Mouse (Mus musculus): ENCODE data around the gene Mrpl58. TPM values are rescaled to one million over a fixed set of nuclear protein-coding genes. Genes with fewer than 3 reads are reported as not detected.

Mrpl58 gene
- polyA plus RNA-seq, 1 experiment from 2014 or later, result 225 TPM

DNA sequence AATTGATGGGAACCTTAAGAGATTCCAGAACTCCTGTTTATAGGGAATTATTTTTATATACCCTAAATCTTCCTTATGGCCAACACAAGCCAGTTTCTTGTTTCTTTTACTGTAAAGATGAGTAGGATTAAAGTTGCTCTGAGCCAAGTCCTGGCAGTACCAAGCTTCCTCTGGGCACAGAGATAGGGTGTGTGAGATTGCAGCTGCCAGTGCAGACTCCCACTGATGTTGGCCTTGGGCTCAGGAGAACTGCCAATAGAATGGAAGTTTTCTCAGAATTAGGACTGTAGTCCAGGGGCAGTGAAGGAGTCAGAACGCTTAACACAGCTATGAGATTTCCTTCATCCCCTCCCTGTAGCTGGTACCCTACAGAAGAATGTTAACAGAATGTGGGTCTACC lies 17.8 kb downstream of the Mrpl58 start:
- H3K9me3 ChIP-seq (replicated peaks; ENCODE audit: low read length), result no peaks in the 10 kb centered on the region
- peak overlapping the region; percentile 97 for H3K4me2 ChIP-seq (ENCODE audit: low read length)
- H3K27me3 ChIP-seq (ENCODE audit: insufficient read depth, low read length), result no peaks in the 10 kb centered on the region
- peaks cover 18% of the 10 kb centered on the region; the same call in 1 of the 2 replicates for H3K36me3 ChIP-seq (ENCODE audit: insufficient read depth, low read length)
- TF ChIP-seq CTCF (IDR thresholded peaks at IDR 0.05; ENCODE audit: low read depth), result no peak
- whole genome bisulfite sequencing, result 41% methylated on average over 1 of the region's 1 CpGs
- DNase-seq (ENCODE audit: low spot score) (no peak), ATAC-seq (replicated peaks; ENCODE audit: low FRiP score, low read depth) (no peak)
- 0 out of 2 replicates have a peak overlapping the region, but pooled peaks have one; percentile 27 for H3K9ac ChIP-seq (ENCODE audit: low read depth, low read length)
- peaks cover 13% of the 10 kb centered on the region; the same call in 1 of the 2 replicates for H3K4me1 ChIP-seq (replicated peaks; ENCODE audit: insufficient read depth, low read length)
- peak overlapping the region; percentile 98; the same call in 1 of the 2 replicates for H3K4me3 ChIP-seq (replicated peaks; ENCODE audit: low read depth, low read length)
- H3K27ac ChIP-seq, result no peak overlapping the region

GRCm38 (mm10) chr11:115421972-115422371 lies 18.4 kb downstream of the Mrpl58 start:
- Histone ChIP-seq H3K4me2 (ENCODE audit: low read length) (no peak overlapping the region), H3K36me3 (ENCODE audit: insufficient read depth, low read length) (peaks cover 22% of the 10 kb centered on the region; the same call in 1 of the 2 replicates), H3K27me3 (ENCODE audit: insufficient read depth, low read length) (no peaks in the 10 kb centered on the region), H3K4me1 (replicated peaks; ENCODE audit: insufficient read depth, low read length) (peaks cover 13% of the 10 kb centered on the region; the same call in 1 of the 2 replicates), H3K4me3 (replicated peaks; ENCODE audit: low read depth, low read length) (no peak overlapping the region), H3K27ac (no peak overlapping the region), H3K9me3 (replicated peaks; ENCODE audit: low read length) (no peaks in the 10 kb centered on the region), H3K9ac (ENCODE audit: low read depth, low read length) (no peak overlapping the region)
- ATAC-seq (replicated peaks; ENCODE audit: low FRiP score, low read depth), result no peak
- no peak for DNase-seq (ENCODE audit: low spot score)
- no peak for TF ChIP-seq CTCF (IDR thresholded peaks at IDR 0.05; ENCODE audit: low read depth)
- WGBS, result 88% methylated on average over 16 of the region's 16 CpGs

DNA sequence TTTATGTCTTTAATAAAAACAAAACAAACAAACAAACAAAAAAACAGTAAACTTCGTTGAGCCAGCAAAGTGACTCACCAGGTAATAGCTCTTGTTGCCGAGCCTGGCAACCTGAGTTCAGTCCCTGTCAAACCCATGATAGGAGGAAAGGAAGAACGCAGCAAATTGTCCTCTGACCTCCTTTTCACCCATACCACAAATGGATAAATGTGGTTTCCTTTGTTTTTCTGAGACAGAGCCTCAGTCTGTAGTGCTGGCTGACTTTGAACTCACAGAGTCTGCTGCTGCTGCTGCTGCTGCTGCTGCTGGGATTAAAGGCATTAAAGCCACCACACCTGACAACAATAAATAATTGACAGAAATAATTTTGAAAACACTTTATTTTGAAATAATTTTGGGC lies 19.5 kb downstream of the Mrpl58 start:
- no peak overlapping the region for H3K4me3 ChIP-seq (replicated peaks; ENCODE audit: low read depth, low read length)

DNA sequence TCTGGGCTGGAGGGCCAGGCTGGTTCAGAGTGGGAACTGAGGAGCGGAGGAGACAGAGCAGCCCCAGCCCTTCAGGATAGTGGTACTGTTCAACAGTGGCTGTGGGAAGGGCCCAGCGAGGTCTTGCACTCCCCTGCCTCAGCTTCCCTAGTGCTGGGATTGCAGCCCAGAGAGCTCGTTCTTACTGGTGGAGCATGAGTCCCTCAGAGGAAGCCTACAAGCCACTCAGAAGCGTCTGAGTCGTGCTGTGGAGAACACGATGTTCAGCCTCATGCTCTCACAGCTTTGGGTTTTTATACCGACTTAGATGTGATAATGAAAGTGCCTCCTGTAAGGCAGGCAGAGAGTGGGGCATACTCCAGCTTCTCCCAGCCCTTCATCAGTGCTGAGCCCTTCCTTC lies 21.1 kb downstream of the Mrpl58 start:
- WGBS, result 83% methylated on average over 7 of the region's 7 CpGs
- H3K36me3 ChIP-seq (ENCODE audit: insufficient read depth, low read length), result peaks cover 35% of the 10 kb centered on the region
- H3K4me3 ChIP-seq (replicated peaks; ENCODE audit: low read depth, low read length), result no peak overlapping the region
- ATAC-seq (replicated peaks; ENCODE audit: low FRiP score, low read depth) (no peak), DNase-seq (ENCODE audit: low spot score) (no peak)
- no peak overlapping the region for H3K4me2 ChIP-seq (ENCODE audit: low read length)
- H3K4me1 ChIP-seq (replicated peaks; ENCODE audit: insufficient read depth, low read length), result peaks cover 8% of the 10 kb centered on the region; the same call in 1 of the 2 replicates
- no peaks in the 10 kb centered on the region for H3K9me3 ChIP-seq (replicated peaks; ENCODE audit: low read length)
- no peak overlapping the region for H3K9ac ChIP-seq (ENCODE audit: low read depth, low read length)
- no peaks in the 10 kb centered on the region for H3K27me3 ChIP-seq (ENCODE audit: insufficient read depth, low read length)
- H3K27ac ChIP-seq, result no peak overlapping the region
- no peak for TF ChIP-seq CTCF (IDR thresholded peaks at IDR 0.05; ENCODE audit: low read depth)

More for the DNA sequence above, 19.5 kb downstream of the Mrpl58 start:
- DNase-seq (ENCODE audit: low spot score) (no peak), ATAC-seq (replicated peaks; ENCODE audit: low FRiP score, low read depth) (no peak)
- WGBS, result 83% methylated on average over 3 of the region's 3 CpGs
- Histone ChIP-seq H3K4me1 (replicated peaks; ENCODE audit: insufficient read depth, low read length) (peaks cover 13% of the 10 kb centered on the region; the same call in 1 of the 2 replicates), H3K36me3 (ENCODE audit: insufficient read depth, low read length) (peaks cover 23% of the 10 kb centered on the region; the same call in 1 of the 2 replicates), H3K27me3 (ENCODE audit: insufficient read depth, low read length) (no peaks in the 10 kb centered on the region), H3K4me2 (ENCODE audit: low read length) (no peak overlapping the region), H3K9me3 (replicated peaks; ENCODE audit: low read length) (no peaks in the 10 kb centered on the region), H3K27ac (no peak overlapping the region), H3K9ac (ENCODE audit: low read depth, low read length) (no peak overlapping the region)
- TF ChIP-seq CTCF (IDR thresholded peaks at IDR 0.05; ENCODE audit: low read depth), result no peak

DNA sequence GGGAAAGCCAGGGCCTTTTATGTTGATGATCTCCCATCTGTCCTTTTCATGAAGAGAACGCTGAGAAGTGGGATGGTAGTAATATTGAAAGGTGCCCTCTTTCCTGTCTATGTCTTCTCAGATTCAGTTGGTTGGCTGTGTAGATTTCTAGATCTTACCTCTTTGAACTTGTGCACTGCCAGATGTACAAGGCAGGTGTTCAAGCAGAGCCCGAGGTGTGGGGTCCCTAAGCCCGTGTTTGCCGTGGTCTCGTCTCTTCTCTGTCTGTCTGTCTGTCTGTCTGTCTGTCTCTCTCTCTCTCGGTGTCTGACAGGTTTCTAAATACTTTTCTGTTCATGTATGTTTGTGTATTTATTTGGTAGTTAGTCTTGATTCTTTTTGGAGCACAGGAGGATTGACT lies 22.1 kb downstream of the Mrpl58 start:
- no peaks in the 10 kb centered on the region for H3K9me3 ChIP-seq (replicated peaks; ENCODE audit: low read length)
- H3K4me2 ChIP-seq (ENCODE audit: low read length), result no peak overlapping the region
- no peak for TF ChIP-seq CTCF (IDR thresholded peaks at IDR 0.05; ENCODE audit: low read depth)
- DNase-seq (ENCODE audit: low spot score), result no peak
- peaks cover 45% of the 10 kb centered on the region for H3K36me3 ChIP-seq (ENCODE audit: insufficient read depth, low read length)
- no peak overlapping the region for H3K4me3 ChIP-seq (replicated peaks; ENCODE audit: low read depth, low read length)
- whole genome bisulfite sequencing, result 81% methylated on average over 6 of the region's 6 CpGs
- no peaks in the 10 kb centered on the region for H3K27me3 ChIP-seq (ENCODE audit: insufficient read depth, low read length)
- ATAC-seq (replicated peaks; ENCODE audit: low FRiP score, low read depth), result no peak
- H3K9ac ChIP-seq (ENCODE audit: low read depth, low read length), result no peak overlapping the region
- H3K27ac ChIP-seq, result no peak overlapping the region
- H3K4me1 ChIP-seq (replicated peaks; ENCODE audit: insufficient read depth, low read length), result peaks cover 8% of the 10 kb centered on the region; the same call in 1 of the 2 replicates

DNA sequence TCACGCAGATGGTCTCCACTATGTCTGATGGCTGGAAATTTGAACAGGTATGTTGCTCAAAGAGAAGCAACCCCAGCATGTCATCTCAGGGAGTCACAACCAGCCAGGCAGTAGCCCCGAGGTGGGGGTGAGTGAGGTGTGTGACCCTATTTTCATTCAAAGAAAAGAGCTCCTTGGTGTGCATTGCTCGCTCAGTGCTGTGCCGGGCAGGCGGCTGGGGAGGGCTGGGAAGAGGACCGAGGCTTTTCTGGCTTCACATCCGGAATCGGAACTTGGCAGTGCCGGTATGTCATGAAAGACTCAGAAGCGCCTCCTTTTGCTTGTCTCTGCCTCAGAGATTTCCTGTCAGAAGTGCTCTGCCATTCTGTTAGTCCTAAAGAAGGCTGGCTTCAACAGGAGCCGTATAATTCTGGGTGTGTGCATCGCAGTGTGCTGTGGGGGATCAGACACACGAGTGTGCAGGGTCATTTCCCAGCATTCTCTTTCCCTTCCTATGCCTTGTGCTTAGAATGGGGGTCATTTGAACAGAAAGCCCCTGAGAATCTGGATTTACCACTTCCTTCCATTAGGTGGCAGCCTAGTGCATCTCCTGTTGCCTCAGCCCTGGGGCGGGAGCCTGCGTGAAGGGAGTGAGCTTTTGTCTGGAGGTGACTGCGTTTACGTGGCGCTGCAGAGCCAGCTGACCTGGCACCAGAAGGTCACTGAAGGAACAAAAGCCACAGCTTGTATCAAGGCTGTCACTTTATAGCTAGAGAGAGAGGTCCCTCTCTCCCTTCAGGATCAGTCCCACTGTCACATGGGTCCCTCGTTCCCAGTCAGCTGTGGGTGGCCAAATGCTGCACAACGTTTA lies 24.2 kb downstream of the Mrpl58 start:
- Histone ChIP-seq H3K4me1 (replicated peaks; ENCODE audit: insufficient read depth, low read length) (no peaks in the 10 kb centered on the region), H3K27ac (peak overlapping the region; percentile 54; the same call in 1 of the 2 replicates), H3K4me3 (replicated peaks; ENCODE audit: low read depth, low read length) (no peak overlapping the region), H3K9me3 (replicated peaks; ENCODE audit: low read length) (no peaks in the 10 kb centered on the region), H3K4me2 (ENCODE audit: low read length) (no peak overlapping the region), H3K9ac (ENCODE audit: low read depth, low read length) (no peak overlapping the region), H3K36me3 (ENCODE audit: insufficient read depth, low read length) (peaks cover 61% of the 10 kb centered on the region), H3K27me3 (ENCODE audit: insufficient read depth, low read length) (no peaks in the 10 kb centered on the region)
- 35% methylated on average over 20 of the region's 20 CpGs for WGBS
- TF ChIP-seq CTCF (IDR thresholded peaks at IDR 0.05; ENCODE audit: low read depth), result peak; percentile 90
- DNase-seq (ENCODE audit: low spot score), result peak; percentile 91
- ATAC-seq (replicated peaks; ENCODE audit: low FRiP score, low read depth), result peak; percentile 29; the same call in 1 of the 2 replicates

Measured in kidney, postnatal 0 days (tissue).